Mouse (Mus musculus) limb, embryonic 13.5 days (tissue): ENCODE measurements around the gene Zdhhc19. TPM values are rescaled to one million over a fixed set of nuclear protein-coding genes. Genes with fewer than 3 reads are reported as not detected.

ENCODE experiments used
- ATAC-seq: fragments of 200-750 bp; cut with Nextera tagmentation; 2 replicates; pipeline ENCODE4 v1.8.0; 2017; ENCODE audit warnings: low read depth, moderate number of reproducible peaks, moderate TSS enrichment; ENCODE audit not compliant: low FRiP score
- H3K27ac ChIP-seq: fragments of 300-500 bp; sonication (generic); 2 replicates; pipeline ENCODE4 v1.5.1; 2015; ENCODE audit warnings: inconsistent platforms, mild to moderate bottlenecking, moderate library complexity
- H3K27me3 ChIP-seq: fragments of 300-500 bp; sonication (generic); 2 replicates; pipeline ENCODE4 v1.6.1; 2015; ENCODE audit warnings: mild to moderate bottlenecking, inconsistent platforms
- H3K36me3 ChIP-seq: fragments of 300-500 bp; sonication (generic); 2 replicates; pipeline ENCODE4 v1.6.1; 2015; ENCODE audit warnings: inconsistent platforms, mild to moderate bottlenecking, moderate library complexity
- H3K4me1 ChIP-seq: fragments of 300-500 bp; sonication (generic); 2 replicates; pipeline ENCODE4 v1.6.1; 2015; ENCODE audit warnings: inconsistent platforms
- H3K4me2 ChIP-seq: fragments of 300-500 bp; sonication (generic); replicated peaks from 2 replicates; pipeline ENCODE4 v1.6.1; 2015; ENCODE audit warnings: inconsistent platforms, mild to moderate bottlenecking, moderate library complexity
- H3K4me3 ChIP-seq: fragments of 300-500 bp; sonication (generic); 2 replicates; pipeline ENCODE4 v1.5.1; 2015; ENCODE audit warnings: moderate library complexity, mild to moderate bottlenecking, inconsistent platforms
- H3K9ac ChIP-seq: fragments of 300-500 bp; sonication (generic); 2 replicates; pipeline ENCODE4 v1.6.1; 2015; ENCODE audit warnings: mild to moderate bottlenecking, inconsistent platforms
- H3K9me3 ChIP-seq: fragments of 300-500 bp; sonication (generic); 2 replicates; pipeline ENCODE4 v1.6.1; 2016; ENCODE audit warnings: inconsistent platforms
- WGBS: fragments of 180-500 bp; shearing (Covaris S2); methylation state at CpG from one replicate; pipeline ENCODE4 v1.1.7; 2015; 5-methylcytosine and 5-hydroxymethylcytosine counted together
- polyA plus RNA-seq: library from polyadenylated mRNA; unstranded; fragments of >200 nt; fragmentation: Nextera tagmentation; extraction: Ambion mirVana; gene quantifications from 2 replicates; pipeline ENCODE4 v1.2.1, GENCODE M21; 2015

Zdhhc19 gene
- polyA plus RNA-seq, 1 experiment from 2014 or later, result not detected

GRCm38 (mm10) chr16:32543422-32543821 is 47.4 kb downstream of the Zdhhc19 start:
- H3K27ac ChIP-seq, result no peak overlapping the region
- H3K4me1 ChIP-seq, result peaks cover 7% of the 10 kb centered on the region; the same call in 1 of the 2 replicates
- no peak overlapping the region for H3K4me2 ChIP-seq
- H3K9ac ChIP-seq, result no peak overlapping the region
- 80% methylated on average over 3 of the region's 3 CpGs for WGBS
- H3K9me3 ChIP-seq, result no peaks in the 10 kb centered on the region
- H3K36me3 ChIP-seq, result no peaks in the 10 kb centered on the region
- no peak for ATAC-seq
- no peak overlapping the region for H3K4me3 ChIP-seq
- H3K27me3 ChIP-seq, result no peaks in the 10 kb centered on the region

- WGBS, result 39% methylated on average over 10 of the region's 10 CpGs
- Histone ChIP-seq H3K4me3 (no peak overlapping the region), H3K9me3 (0 out of 2 replicates have a peak, but pooled peaks cover 4% of the 10 kb centered on the region), H3K27me3 (no peaks in the 10 kb centered on the region), H3K4me1 (no peaks in the 10 kb centered on the region), H3K36me3 (no peaks in the 10 kb centered on the region), H3K9ac (no peak overlapping the region), H3K4me2 (no peak overlapping the region), H3K27ac (no peak overlapping the region)
- no peak for ATAC-seq
Measured at GRCm38 (mm10) chr16:32547156-32548068, 51.3 kb downstream of the Zdhhc19 start.

- Histone ChIP-seq H3K36me3 (no peaks in the 10 kb centered on the region), H3K9ac (no peak overlapping the region), H3K9me3 (0 out of 2 replicates have a peak, but pooled peaks cover 4% of the 10 kb centered on the region), H3K4me1 (no peaks in the 10 kb centered on the region), H3K4me3 (no peak overlapping the region), H3K4me2 (no peak overlapping the region), H3K27me3 (no peaks in the 10 kb centered on the region), H3K27ac (no peak overlapping the region)
- 78% methylated on average over 4 of the region's 4 CpGs for WGBS
- ATAC-seq, result no peak
Measured at GRCm38 (mm10) chr16:32550084-32550483, 54.0 kb downstream of the Zdhhc19 start.

- Histone ChIP-seq H3K9ac (no peak overlapping the region), H3K4me2 (no peak overlapping the region), H3K9me3 (0 out of 2 replicates have a peak, but pooled peaks cover 4% of the 10 kb centered on the region), H3K4me3 (no peak overlapping the region), H3K27ac (no peak overlapping the region), H3K27me3 (no peaks in the 10 kb centered on the region), H3K36me3 (no peaks in the 10 kb centered on the region), H3K4me1 (no peaks in the 10 kb centered on the region)
- WGBS, result 86% methylated on average over 5 of the region's 5 CpGs
- no peak for ATAC-seq
Measured at GRCm38 (mm10) chr16:32550487-32550886, 54.4 kb downstream of the Zdhhc19 start.

- WGBS, result 50% methylated on average over 2 of the region's 2 CpGs
Measured at GRCm38 (mm10) chr16:32551346-32551747, 55.3 kb downstream of the Zdhhc19 start.

GRCm38 (mm10) chr16:32555588-32555987 is 59.5 kb downstream of the Zdhhc19 start:
- H3K9ac ChIP-seq, result no peak overlapping the region
- H3K4me2 ChIP-seq, result no peak overlapping the region
- H3K4me3 ChIP-seq, result no peak overlapping the region
- no peaks in the 10 kb centered on the region for H3K36me3 ChIP-seq
- WGBS, result 66% methylated on average over 3 of the region's 3 CpGs
- H3K27me3 ChIP-seq, result no peaks in the 10 kb centered on the region
- no peaks in the 10 kb centered on the region for H3K4me1 ChIP-seq
- ATAC-seq, result no peak
- 0 out of 2 replicates have a peak, but pooled peaks cover 4% of the 10 kb centered on the region for H3K9me3 ChIP-seq
- no peak overlapping the region for H3K27ac ChIP-seq

More at GRCm38 (mm10) chr16:32551346-32551747, 55.3 kb downstream of the Zdhhc19 start:
- no peaks in the 10 kb centered on the region for H3K36me3 ChIP-seq
- ATAC-seq, result no peak
- H3K9ac ChIP-seq, result no peak overlapping the region
- 0 out of 2 replicates have a peak, but pooled peaks cover 4% of the 10 kb centered on the region for H3K9me3 ChIP-seq
- no peak overlapping the region for H3K4me3 ChIP-seq
- H3K4me1 ChIP-seq, result no peaks in the 10 kb centered on the region
- H3K27me3 ChIP-seq, result no peaks in the 10 kb centered on the region
- H3K4me2 ChIP-seq, result no peak overlapping the region
- no peak overlapping the region for H3K27ac ChIP-seq

- ATAC-seq, result no peak
- H3K4me1 ChIP-seq, result no peaks in the 10 kb centered on the region
- H3K9me3 ChIP-seq, result no peaks in the 10 kb centered on the region
- H3K4me2 ChIP-seq, result no peak overlapping the region
- no peaks in the 10 kb centered on the region for H3K27me3 ChIP-seq
- no peak overlapping the region for H3K4me3 ChIP-seq
- H3K36me3 ChIP-seq, result no peaks in the 10 kb centered on the region
- 81% methylated on average over 4 of the region's 4 CpGs for WGBS
- no peak overlapping the region for H3K9ac ChIP-seq
- no peak overlapping the region for H3K27ac ChIP-seq
Measured at GRCm38 (mm10) chr16:32559493-32559892, 63.4 kb downstream of the Zdhhc19 start.

- H3K4me2 ChIP-seq, result no peak overlapping the region
- 0 out of 2 replicates have a peak, but pooled peaks cover 3% of the 10 kb centered on the region for H3K9me3 ChIP-seq
- H3K4me1 ChIP-seq, result no peaks in the 10 kb centered on the region
- ATAC-seq, result no peak
- H3K36me3 ChIP-seq, result no peaks in the 10 kb centered on the region
- H3K4me3 ChIP-seq, result no peak overlapping the region
- no peak overlapping the region for H3K9ac ChIP-seq
- H3K27ac ChIP-seq, result no peak overlapping the region
- 88% methylated on average over 5 of the region's 5 CpGs for WGBS
- no peaks in the 10 kb centered on the region for H3K27me3 ChIP-seq
Measured at GRCm38 (mm10) chr16:32563056-32563793, 67.2 kb downstream of the Zdhhc19 start.

- ATAC-seq, result no peak
- no peaks in the 10 kb centered on the region for H3K4me1 ChIP-seq
- WGBS, result 73% methylated on average over 4 of the region's 4 CpGs
- 0 out of 2 replicates have a peak, but pooled peaks cover 3% of the 10 kb centered on the region for H3K9me3 ChIP-seq
- no peak overlapping the region for H3K4me3 ChIP-seq
- H3K36me3 ChIP-seq, result no peaks in the 10 kb centered on the region
- H3K27me3 ChIP-seq, result no peaks in the 10 kb centered on the region
- no peak overlapping the region for H3K4me2 ChIP-seq
- no peak overlapping the region for H3K9ac ChIP-seq
- no peak overlapping the region for H3K27ac ChIP-seq
Measured at GRCm38 (mm10) chr16:32567282-32567681, 71.2 kb downstream of the Zdhhc19 start.

- no peak overlapping the region for H3K4me3 ChIP-seq
- no peaks in the 10 kb centered on the region for H3K27me3 ChIP-seq
- H3K9me3 ChIP-seq, result 0 out of 2 replicates have a peak, but pooled peaks cover 3% of the 10 kb centered on the region
- H3K27ac ChIP-seq, result no peak overlapping the region
- ATAC-seq, result no peak
- H3K4me1 ChIP-seq, result no peaks in the 10 kb centered on the region
- H3K4me2 ChIP-seq, result no peak overlapping the region
- H3K36me3 ChIP-seq, result no peaks in the 10 kb centered on the region
- no peak overlapping the region for H3K9ac ChIP-seq
- WGBS, result 59% methylated on average over 6 of the region's 6 CpGs
Measured at GRCm38 (mm10) chr16:32568401-32568800, 72.3 kb downstream of the Zdhhc19 start.

- Histone ChIP-seq H3K4me2 (no peak overlapping the region), H3K9ac (no peak overlapping the region), H3K9me3 (no peaks in the 10 kb centered on the region), H3K27ac (no peak overlapping the region), H3K4me3 (no peak overlapping the region), H3K4me1 (no peaks in the 10 kb centered on the region), H3K36me3 (no peaks in the 10 kb centered on the region), H3K27me3 (no peaks in the 10 kb centered on the region)
- WGBS, result 88% methylated on average over 3 of the region's 3 CpGs
- no peak for ATAC-seq
Measured at GRCm38 (mm10) chr16:32570042-32570441, 74.0 kb downstream of the Zdhhc19 start.

- H3K4me2 ChIP-seq, result no peak overlapping the region
- ATAC-seq, result no peak
- H3K9me3 ChIP-seq, result no peaks in the 10 kb centered on the region
- no peaks in the 10 kb centered on the region for H3K4me1 ChIP-seq
- no peaks in the 10 kb centered on the region for H3K27me3 ChIP-seq
- H3K36me3 ChIP-seq, result no peaks in the 10 kb centered on the region
- H3K9ac ChIP-seq, result no peak overlapping the region
- H3K27ac ChIP-seq, result no peak overlapping the region
- H3K4me3 ChIP-seq, result no peak overlapping the region
- WGBS, result 81% methylated on average over 4 of the region's 4 CpGs
Measured at GRCm38 (mm10) chr16:32572528-32572927, 76.5 kb downstream of the Zdhhc19 start.
